Mouse (Mus musculus) inflammation-experienced regulatory T-cells, adult 6 months (primary cell): ENCODE data around the gene Gatc. TPM values are rescaled to one million over a fixed set of nuclear protein-coding genes. Genes with fewer than 3 reads are reported as not detected.
"Not testable (repeated sequence)": the region's sequence is repeated elsewhere in the genome, so short reads cannot be mapped to it uniquely, and the experiment has no call there.

Experiments used
- ATAC-seq: one replicate; pipeline ENCODE4 v1.8.0; 2017
- polyA plus RNA-seq, 3 experiments: library from polyadenylated mRNA; unstranded; fragments of 100-300 nt; shearing (Covaris generic); gene quantifications; one replicate each; pipeline ENCODE4 v1.2.1; 2017

Gatc gene
- 10 to 100 TPM; 10.7 to 12.5 (median 11.3) TPM for polyA plus RNA-seq

DNA sequence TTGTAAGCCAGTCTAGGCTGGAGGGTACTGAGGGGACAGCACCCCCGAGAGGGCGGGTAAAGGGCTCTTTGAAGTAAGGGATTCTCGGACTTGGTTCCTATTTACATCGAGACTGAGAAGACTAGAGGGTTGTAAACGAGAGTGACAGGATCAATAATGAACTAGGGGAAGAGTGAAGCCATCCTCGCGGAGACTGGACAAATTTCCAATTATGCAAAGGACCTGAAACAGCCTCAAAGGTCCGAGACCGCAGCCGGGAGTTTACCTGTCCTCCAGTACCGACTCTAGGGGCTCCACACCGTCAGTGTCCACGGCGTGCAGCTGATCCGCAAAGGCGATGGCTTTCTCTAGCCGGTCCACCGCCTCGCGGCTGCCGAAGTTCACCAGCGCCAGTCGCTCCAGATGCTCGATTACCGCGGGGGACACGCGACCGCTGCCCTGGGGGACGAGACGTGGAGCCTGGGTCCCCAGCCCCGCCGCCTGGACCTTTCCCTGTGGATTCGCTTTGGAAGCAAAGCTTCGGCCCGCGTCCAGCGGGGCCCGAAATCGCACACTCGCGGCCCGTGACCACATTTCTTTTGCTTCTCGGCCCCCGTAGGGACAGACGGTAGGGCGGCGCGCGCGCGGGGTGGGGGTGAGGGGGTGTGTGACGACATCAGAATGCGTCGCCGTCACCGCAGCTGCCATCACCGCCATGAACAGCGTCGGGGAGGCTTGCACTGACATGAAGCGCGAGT, at the start of gene Gatc, which contains the start of gene Triap1:
TSS of gene Gatc (minus strand) at position 602 of the 737 bp plus-strand sequence.
TSS of gene Triap1 (plus strand) at position 649 of the 737 bp plus-strand sequence.
- peak; percentile 87 for ATAC-seq

DNA sequence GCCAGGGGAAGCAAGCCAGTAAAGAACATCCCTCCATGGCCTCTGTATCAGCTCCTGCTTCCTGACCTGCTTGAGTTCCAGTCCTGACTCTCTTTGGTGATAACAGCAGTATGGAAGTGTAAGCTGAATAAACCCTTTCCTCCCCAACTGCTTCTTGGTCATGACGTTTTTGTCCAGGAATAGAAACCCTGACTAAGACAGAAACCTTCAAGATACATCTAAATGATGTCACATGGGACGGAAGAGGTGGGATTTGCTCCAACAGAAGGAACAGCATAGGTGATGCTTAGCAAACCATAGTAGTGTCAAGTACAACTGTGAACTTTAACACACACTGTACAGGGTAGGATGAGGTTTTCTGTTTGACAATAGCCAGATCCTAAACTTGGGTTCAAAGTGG, 37.9 kb upstream of the Gatc start:
- not testable (repeated sequence) for ATAC-seq

DNA sequence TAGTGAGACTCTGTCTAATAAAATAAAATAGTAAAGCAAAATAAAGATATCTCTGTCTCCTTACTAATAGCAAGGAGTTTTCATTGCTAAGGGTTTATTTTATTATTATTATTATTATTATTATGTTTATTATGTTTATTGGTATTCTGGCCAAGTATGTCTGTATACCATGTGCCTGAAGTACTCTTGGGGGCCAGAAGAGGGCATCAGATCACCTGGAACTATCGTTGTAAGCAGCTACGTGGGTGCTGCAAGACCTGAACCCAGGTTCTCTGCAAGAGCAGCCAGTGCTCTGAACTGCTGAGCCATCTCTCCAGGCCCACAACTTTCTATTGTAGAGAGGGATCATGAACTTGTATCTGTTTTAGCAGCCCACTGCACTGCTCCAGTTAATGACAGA, 34.5 kb upstream of the Gatc start:
- ATAC-seq = no peak

DNA sequence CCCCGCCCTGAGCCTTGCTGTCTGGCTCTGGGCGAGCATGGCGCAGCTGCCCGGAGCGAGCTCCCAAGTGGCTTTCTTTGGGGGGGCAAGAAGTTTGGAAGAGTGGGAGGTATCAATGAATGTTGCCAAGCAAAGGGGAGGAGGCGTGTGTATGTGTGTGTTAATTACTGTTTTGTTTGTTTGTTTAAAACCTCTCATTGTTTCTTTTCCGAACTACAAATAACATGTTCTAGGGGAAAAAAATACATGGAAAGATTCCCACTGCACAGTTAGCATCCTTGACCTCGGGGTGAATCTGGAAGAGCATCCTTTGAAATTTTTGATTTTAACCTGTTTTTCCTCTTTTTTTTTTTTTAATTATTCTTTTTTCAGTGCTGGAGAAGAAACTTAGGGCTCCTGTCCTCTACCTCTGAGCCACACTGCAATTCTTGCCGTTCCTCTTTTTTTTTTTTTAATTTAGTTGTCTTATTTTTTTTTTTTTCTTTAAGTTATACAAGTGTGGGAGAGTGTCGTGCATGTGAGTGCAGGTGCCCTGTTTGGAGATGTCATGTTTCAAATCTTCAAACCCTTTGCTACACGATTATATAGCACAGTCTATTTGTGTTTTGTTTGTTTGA, 33.3 kb upstream of the Gatc start:
- ATAC-seq = no peak

DNA sequence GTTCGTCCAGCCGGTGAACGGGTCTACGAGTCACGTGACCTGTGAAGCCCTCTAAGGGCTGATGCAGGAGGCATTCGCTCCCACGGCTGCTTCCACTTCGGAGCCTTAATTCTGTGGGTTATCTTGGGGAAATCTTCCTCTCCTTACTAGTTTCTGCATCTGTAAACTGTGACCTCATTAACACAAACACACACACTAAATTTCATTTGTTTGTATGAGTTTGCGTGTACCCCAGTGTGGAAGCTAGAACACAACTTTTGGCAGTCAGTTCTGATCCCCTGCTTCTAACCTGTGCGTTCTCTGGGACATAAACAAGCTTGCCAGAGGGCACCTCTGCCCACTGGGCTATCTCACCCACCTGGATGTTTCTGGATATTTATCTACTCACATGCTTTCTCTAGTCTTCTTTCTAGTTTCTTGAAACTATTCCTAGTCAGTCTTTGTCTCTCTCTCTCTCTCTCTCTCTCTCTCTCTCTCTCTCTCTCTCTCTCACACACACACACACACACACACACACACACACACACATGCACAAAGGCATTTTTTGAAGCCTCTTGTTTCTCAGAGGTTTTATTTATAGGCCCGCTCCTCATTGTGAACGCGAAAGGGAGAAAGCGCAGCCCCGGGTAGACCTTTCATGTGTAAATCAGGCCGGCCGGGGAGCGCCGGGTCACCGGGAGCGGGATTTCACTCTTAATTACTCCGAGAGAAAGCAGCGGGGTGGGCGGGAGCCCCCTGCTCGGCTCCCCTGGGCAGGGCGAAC, 32.6 kb upstream of the Gatc start:
- ATAC-seq = no peak

DNA sequence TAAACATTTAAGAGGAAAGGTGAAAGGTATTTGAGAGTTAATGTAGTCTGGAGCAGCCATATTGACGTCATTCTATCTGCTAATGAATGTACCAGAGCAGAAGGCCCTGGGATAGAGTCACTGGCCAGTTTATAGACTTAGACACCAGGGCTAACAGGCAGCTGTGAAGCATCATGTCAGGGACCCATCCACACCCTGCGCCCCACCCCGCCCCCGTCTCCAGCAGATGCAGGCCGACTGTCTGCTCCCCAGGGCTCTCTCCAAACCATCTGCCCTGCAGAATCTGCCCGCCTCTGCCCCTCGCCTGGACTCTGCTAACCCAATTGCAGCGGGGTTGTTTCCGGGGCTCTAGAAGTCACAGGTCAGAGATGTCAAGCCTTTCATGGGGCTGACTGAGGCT, 30.8 kb upstream of the Gatc start:
- no peak for ATAC-seq

DNA sequence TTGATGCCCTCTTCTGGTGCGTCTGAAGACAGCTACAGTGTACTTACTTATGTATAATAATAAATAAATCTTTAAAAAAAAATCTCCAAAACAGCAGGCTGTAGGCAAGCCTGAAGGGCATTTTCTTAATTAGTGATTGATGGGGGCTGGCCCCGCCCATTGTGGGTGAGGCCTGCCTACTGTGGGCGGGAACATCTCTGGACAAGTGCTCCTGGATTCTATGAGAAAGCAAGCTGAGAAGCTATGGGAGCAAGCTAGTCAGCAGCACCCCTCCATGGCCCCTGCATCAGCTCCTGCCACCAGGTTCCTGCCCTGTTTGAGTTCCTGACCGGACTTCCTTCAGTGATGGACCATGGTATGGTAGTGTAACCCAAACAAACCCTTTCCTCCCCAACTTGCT, 23.8 kb upstream of the Gatc start:
- ATAC-seq = no peak

DNA sequence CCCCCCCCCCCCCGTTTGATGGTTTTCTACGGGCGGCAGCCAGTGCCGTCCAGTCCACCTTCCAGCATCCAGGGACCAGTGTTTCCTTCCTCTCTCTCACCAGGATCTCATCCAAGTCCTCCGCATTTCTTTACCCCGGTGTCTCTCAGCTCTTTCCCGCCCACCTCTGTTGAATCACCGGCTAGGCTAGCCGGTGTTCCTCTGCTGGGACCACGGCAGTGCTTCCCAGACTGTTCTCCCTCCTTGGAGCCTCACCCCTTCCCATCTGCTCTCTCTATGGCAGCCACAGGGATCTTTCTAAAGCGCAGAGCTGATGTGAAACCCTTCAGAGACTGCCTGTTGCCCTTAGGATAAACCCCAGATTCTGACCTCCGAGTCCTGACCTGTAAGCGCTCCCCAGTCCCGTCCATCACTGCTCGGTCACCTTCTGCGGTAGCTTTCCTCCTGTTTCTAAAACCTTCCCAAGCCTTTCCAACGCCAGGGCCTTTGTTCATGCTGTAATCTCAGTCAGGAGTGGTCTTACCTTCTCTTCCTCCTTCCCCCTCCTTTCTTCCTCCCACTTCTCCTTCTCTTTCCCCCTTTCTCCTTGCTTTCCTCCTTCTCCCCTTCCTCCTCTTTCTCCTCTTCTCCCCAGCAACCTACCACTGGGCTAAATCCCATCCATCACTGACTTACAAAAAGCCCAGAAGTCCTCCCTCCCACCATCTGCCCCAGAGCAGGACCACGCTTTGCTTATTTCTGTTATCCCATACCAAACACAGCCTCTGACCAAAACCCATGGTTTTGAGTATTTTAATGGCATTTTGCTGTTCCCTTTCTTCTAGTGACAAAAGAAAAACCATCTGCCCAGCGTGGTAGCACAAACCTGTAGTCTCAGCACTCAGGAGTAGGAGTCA, 22.1 kb upstream of the Gatc start:
- no peak for ATAC-seq

DNA sequence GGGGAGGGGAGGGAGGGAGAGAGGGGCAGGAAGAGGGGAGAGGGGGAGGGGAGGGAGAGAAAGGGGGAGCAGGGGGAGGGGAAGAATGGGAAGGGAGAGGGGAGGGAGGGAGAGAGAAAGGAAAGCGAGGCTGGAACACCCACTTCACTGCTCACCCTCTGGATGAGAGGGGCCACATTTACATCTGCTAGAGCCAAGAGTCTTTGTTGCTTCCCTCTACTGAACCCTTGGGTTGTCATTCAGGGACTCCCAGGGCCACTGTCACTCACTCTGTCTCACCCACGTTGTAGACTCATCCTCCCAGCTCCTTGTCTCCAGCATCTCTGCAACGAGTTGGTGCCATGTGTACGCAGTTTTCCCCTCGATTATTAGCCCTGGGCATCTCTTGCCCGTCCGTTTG, 21.2 kb upstream of the Gatc start:
- no peak for ATAC-seq

DNA sequence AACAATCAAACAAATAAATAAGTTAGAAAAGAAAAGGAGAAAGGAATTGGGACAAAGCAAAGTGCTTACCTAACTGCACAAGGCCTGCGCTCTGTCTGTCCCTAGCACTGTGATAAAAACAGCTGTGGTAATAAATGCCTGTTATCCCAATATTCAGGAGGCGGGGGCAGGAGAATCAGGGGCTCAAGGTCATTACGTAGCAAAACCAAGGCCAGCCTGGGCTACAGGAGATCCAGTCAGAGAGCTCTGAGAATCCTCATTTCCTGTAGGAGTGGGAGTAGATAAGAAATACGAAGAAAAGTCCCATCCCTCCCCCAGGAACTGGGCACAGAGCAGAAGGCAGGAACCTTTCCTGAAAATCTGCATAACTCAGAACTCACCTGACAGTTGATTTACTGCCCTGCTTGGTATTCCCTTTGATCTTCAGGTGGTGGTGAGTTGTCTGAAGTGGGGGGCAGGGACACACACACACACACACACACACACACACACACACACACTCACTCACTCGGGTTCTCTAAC, 18.9 kb upstream of the Gatc start:
- no peak for ATAC-seq

DNA sequence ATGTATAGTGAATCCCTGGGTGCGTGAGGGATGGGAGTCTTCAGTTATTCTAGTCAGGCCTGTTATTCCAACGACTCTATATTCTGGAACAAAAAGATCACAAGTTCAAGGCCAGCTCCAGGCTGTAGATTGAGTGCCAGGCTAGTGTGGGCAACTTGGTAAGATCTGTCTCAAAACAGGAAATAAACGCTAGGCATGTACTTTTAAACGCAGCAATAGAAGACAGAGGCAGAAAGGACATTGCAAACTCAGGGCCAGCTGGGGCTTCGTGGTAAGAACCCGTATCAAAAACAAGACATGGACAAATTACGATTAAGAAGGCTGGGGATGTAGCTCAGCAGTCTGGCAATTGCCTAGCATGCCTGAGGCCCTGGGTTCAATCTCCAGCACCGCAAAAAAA, 18.5 kb upstream of the Gatc start:
- no peak for ATAC-seq

DNA sequence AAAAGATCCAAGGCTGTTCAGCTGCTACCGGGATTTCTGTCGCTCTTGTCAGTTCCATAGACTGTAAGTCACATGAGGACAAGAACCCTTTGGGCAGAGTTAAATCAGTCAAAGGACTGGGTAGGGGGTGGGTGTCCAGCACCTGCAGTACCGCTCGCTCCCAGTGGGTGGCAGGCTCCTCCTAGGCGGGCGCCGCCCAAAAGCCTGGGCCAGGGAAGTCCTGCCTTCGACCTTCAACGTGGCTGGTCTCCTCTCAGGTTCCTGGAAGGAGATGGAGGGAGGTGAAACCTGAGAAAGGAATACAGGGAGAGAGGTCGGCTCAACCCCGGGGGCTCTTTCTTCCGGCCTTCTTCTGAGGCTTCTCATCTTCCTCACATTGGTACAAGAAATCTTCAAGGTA, 17.9 kb upstream of the Gatc start:
- ATAC-seq = peak; percentile 56

DNA sequence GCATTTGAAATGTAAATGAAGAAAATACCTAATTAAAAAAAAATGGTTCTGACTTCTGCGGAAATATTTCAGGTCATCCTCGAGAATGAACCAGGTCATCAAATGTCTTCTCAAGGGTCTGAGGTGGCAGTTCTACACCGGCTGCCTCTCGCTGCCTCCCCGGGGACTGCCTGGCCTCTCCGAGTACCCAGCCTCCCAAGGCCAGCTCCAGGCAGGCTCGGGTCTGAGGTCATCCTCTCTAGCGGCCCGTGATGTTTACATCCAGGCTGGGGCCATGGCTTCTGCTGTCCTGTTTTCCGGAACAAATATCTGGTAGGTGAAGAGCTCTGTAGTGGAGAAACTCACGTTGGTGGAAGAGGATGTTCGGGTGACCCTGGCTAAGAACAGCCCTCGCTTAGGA, 14.1 kb upstream of the Gatc start:
- no peak for ATAC-seq

DNA sequence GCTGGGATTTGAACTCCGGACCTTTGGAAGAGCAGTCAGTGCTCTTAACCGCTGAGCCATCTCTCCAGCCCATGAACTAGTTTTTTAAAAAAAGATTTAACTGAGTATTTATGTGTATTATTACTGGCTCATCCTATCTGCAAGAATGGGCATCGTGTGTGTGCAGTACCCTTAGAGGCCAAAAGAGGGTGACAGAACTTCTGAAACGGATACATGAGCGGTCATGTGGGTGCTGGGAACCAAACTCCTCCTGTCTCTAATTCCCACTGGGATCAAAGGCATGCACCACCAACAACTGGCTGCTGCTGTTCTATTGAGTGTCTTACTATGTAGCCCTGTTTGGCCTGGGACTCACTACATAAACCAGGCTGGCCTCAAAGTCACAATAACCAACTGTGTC, 10.4 kb upstream of the Gatc start:
- ATAC-seq = no peak

DNA sequence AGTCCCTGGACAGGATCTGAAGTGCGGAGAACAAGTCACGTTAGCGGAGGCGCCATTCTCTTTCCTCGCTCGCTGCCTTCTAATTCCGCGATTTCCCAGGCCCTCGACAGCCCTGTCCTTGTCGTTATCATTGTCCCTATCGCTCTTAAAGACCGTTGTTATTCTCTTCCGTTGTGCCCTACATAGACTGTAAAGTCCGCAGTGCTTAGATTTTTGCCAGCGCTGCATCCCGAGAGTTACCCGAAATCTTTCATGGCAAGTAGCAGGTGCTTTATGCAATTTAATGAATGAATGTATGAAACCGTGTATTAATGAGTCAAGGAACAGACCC, 8.2 kb upstream of the Gatc start:
- ATAC-seq = peak; percentile 35

DNA sequence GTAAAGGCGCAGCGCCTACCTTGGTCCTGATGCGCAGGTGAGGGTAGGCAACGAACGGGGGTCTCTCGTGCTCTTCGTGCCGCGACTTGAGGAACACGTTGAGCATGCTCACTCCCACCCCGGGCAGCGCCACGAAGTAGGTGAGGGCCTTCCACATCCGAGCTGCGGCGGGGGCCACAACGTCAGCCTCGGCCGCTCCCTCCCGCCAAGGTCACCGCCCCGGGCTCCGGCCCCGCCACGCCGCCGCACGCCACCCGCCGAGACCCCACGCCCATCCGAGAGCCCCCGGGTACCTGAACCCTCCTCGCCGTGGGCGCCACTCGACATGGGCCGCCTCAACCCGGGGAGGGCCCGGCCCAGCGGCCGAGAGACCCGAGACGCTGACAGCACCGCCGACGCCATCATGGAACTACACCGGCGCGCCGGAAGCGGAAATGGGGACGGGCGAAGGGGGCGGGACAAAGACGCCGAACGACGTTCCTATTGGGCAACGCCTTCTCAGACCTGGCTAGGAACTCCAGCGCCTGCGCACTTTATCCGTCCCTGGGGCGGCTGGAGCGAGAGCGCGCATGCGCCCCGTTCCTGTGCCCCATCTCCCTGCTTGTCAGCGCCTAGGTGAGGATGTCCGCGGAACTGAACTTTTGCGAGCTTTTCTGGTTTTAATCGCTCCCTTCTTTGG, 7.7 kb upstream of the Gatc start, which contains the start of gene Cox6a1:
TSS of gene Cox6a1 (minus strand) at position 436 of the 679 bp plus-strand sequence.
- ATAC-seq = peak; percentile 93

DNA sequence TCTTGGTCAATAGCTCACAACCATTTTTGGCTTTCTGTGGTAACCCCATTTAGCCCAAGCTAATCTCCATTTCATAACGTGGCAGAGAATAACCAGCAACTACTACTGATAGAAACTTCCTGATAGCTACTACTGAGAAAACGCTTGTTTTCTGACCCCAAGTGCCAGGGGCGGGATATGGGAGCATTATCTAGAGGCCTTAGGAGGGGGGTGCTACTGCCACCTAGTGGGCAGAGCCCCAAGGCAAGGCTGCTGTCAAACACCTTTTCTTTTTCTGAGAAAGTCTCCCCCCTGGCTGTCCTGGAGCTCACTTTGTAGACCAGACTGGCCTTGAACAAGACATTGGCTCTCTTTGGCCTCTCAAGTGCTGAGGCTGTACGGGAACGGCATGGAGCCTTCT, 6.6 kb upstream of the Gatc start:
- ATAC-seq = peak; percentile 51

DNA sequence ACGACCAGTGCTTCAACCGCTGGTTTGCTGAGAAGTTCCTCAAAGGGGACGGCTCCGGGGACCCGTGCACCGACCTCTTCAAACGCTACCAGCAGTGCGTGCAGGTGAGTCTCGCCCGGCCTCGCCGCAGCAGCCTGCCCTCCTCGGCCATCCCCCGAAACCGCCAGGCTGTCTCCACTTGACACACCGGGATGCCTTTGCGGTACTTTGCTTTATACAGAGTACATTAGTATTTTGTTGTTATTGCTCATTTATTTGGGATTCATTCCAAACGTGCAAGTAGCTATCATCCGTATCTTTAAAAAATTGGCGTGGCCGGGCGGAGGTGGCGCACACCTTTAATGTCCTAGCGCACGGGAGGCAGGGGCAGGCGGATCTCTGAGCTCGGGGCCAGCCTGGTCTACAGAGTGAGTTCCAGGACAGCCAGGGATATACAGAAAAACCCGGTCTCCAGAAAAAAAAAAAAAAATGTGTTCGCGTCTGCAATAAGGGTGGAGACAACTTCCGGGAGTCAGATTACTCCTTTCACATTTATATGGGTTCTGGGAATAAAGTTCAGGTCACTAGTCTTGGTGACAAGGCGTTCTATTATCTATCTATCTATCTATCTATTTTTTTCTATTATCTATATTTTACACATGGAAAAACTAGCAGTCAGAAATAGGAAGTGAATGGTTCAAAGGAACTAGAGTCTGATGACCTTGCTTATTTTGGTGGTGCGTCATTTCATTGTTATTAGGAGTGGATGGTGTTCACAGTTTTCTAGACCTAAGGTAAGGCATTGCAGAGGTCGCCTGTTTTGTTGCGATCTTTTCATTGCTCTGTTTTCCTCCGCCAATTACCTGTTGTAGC, 562 bp upstream of the Gatc start:
- peak; percentile 44 for ATAC-seq

DNA sequence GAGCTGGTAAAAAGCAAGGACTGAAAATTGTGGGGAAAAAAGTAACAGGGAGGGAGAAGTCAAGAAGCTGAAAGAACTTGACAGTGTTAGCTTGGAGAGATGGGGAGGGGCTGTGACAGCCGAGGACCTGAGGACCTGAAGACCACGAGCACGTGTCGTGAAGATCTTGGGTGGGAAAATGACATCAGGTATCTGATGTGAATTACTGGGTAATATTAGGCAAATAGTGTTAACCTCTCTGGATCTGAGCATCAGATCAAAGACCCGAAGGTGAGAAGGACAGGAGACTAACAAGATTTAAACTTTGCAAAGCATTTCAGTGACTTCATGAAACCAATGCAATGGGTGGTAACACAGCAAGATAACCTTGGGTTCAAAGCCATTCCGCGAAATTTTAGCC, 971 bp downstream of the Gatc start:
- no peak for ATAC-seq

DNA sequence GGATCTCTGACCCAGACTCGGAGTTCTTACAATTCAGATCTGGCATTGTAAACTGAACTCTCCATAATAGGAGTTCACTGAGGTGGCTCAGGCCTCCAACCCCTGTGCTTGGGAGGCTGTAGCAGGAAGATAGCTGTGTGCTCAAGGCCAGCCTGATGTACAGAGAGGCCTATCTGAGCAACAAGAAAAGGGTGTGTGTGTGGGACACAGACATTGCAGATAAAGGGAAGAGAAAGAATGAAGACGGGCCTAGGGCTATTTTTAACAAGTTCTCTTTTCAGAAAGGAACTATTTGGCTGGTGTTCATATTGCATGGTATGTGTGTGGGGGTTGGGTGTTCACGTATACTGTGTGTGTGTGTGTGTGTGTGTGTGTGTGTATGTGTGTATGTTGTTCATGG, 7.4 kb downstream of the Gatc start:
- ATAC-seq = no peak

DNA sequence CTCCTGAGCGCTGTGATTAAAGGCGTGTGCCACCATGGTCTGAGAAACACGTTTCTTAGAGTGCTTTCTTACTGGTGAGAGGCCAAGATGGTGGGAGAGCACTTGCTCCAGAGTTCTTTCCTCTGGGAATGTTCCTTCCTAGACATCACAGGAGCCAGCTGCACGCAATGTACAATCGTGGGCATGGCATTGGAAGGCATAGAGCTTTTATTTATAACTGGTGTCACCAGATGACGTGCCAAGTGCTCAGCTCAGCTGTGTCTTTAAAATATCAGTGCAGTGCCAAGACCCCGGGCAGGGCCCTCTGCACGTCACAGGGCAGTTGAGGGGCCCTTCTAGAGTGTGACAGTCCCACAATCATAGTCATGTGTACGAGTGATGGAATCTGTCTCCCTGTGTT, 10.0 kb downstream of the Gatc start:
- no peak for ATAC-seq
